Mouse (Mus musculus): ENCODE data around the gene Zfp36. TPM values are rescaled to one million over a fixed set of nuclear protein-coding genes. Genes with fewer than 3 reads are reported as not detected.

Zfp36 gene
- polyA plus RNA-seq, 1 experiment from 2014 or later: 5.1 TPM

- H3K4me1 ChIP-seq (ENCODE audit: control insufficient read depth, insufficient read depth, low read length): peaks cover 8% of the 10 kb centered on the region
- ATAC-seq (ENCODE audit: insufficient read depth, low FRiP score, low TSS enrichment) (no peak), DNase-seq (ENCODE audit: low spot score) (no peak)
- H3K27me3 ChIP-seq (ENCODE audit: control insufficient read depth, insufficient read depth, low read length): no peaks in the 10 kb centered on the region
- no peak overlapping the region for H3K4me3 ChIP-seq (ENCODE audit: low read depth, low read length)
- no peak overlapping the region for H3K9ac ChIP-seq (ENCODE audit: low read length)
- H3K27ac ChIP-seq (ENCODE audit: low read depth, low read length): no peak overlapping the region
- no peaks in the 10 kb centered on the region for H3K9me3 ChIP-seq (ENCODE audit: control insufficient read depth, low read length)
- no peak overlapping the region for H3K4me2 ChIP-seq (ENCODE audit: low read depth)
- peaks cover 14% of the 10 kb centered on the region for H3K36me3 ChIP-seq (ENCODE audit: control insufficient read depth, insufficient read depth, low read length)
- 89% methylated on average over 3 of the region's 3 CpGs for WGBS
Measured at GRCm38 (mm10) chr7:28354113-28354581, 25.9 kb downstream of the Zfp36 start.

- H3K4me2 ChIP-seq (ENCODE audit: low read depth): no peak overlapping the region
- H3K4me3 ChIP-seq (ENCODE audit: low read depth, low read length): no peak overlapping the region
- peaks cover 8% of the 10 kb centered on the region for H3K4me1 ChIP-seq (ENCODE audit: control insufficient read depth, insufficient read depth, low read length)
- DNase-seq (ENCODE audit: low spot score): no peak
- H3K36me3 ChIP-seq (ENCODE audit: control insufficient read depth, insufficient read depth, low read length): peaks cover 14% of the 10 kb centered on the region
- no peak for ATAC-seq (ENCODE audit: insufficient read depth, low FRiP score, low TSS enrichment)
- 96% methylated on average over 2 of the region's 2 CpGs for WGBS
- H3K9me3 ChIP-seq (ENCODE audit: control insufficient read depth, low read length): no peaks in the 10 kb centered on the region
- H3K9ac ChIP-seq (ENCODE audit: low read length): no peak overlapping the region
- no peak overlapping the region for H3K27ac ChIP-seq (ENCODE audit: low read depth, low read length)
- H3K27me3 ChIP-seq (ENCODE audit: control insufficient read depth, insufficient read depth, low read length): no peaks in the 10 kb centered on the region
Measured at GRCm38 (mm10) chr7:28353267-28353666, 26.8 kb downstream of the Zfp36 start.

- peak overlapping the region; percentile 93 for H3K4me2 ChIP-seq (ENCODE audit: low read depth)
Measured at GRCm38 (mm10) chr7:28351676-28352191, 28.3 kb downstream of the Zfp36 start.

GRCm38 (mm10) chr7:28350155-28350883, 29.7 kb downstream of the Zfp36 start, which contains the start of gene Rps16:
TSS of gene Rps16 (plus strand) at chr7:28350652.
- Histone ChIP-seq H3K9ac (ENCODE audit: low read length) (peak within 1 kb of the TSS; percentile 95), H3K27ac (ENCODE audit: low read depth, low read length) (peak within 1 kb of the TSS; percentile 64), H3K36me3 (ENCODE audit: control insufficient read depth, insufficient read depth, low read length) (peaks cover 14% of the 10 kb centered on the region), H3K27me3 (ENCODE audit: control insufficient read depth, insufficient read depth, low read length) (no peaks in the 10 kb centered on the region), H3K4me1 (ENCODE audit: control insufficient read depth, insufficient read depth, low read length) (peaks cover 8% of the 10 kb centered on the region), H3K4me3 (ENCODE audit: low read depth, low read length) (peak within 1 kb of the TSS; percentile 89), H3K9me3 (ENCODE audit: control insufficient read depth, low read length) (no peaks in the 10 kb centered on the region), H3K4me2 (ENCODE audit: low read depth) (peak within 1 kb of the TSS; percentile 93)
- DNase-seq (ENCODE audit: low spot score) (peak; percentile 98), ATAC-seq (ENCODE audit: insufficient read depth, low FRiP score, low TSS enrichment) (peak; percentile 92)
- under 1% methylated on average over 50 of the region's 50 CpGs for WGBS

More at GRCm38 (mm10) chr7:28351676-28352191, 28.3 kb downstream of the Zfp36 start:
- 53% methylated on average over 4 of the region's 4 CpGs for WGBS
- Histone ChIP-seq H3K9me3 (ENCODE audit: control insufficient read depth, low read length) (no peaks in the 10 kb centered on the region), H3K27ac (ENCODE audit: low read depth, low read length) (no peak overlapping the region), H3K27me3 (ENCODE audit: control insufficient read depth, insufficient read depth, low read length) (no peaks in the 10 kb centered on the region), H3K36me3 (ENCODE audit: control insufficient read depth, insufficient read depth, low read length) (peaks cover 14% of the 10 kb centered on the region), H3K9ac (ENCODE audit: low read length) (peak overlapping the region; percentile 95), H3K4me3 (ENCODE audit: low read depth, low read length) (peak overlapping the region; percentile 89), H3K4me1 (ENCODE audit: control insufficient read depth, insufficient read depth, low read length) (peaks cover 8% of the 10 kb centered on the region)
- ATAC-seq (ENCODE audit: insufficient read depth, low FRiP score, low TSS enrichment) (no peak), DNase-seq (ENCODE audit: low spot score) (no peak)

DNA sequence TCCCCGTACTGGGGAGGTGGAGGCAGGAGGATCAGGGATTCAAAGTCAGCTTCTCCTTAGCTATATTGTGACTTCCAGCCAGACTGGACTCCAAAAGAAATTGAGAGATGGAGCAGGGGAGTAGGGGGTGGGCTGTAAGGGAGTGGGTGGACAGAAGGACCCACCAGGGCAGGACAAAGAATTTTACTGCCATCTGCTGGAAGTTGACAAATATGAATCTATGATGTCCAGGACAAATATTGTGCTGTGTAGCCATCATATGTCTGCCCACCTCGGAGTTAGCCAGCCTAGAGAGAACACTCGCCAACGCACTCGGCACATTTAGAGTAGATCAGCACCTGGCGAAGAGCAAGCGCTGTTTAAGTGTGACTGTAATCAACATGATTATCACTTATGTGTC, 31.5 kb downstream of the Zfp36 start:
- ATAC-seq (ENCODE audit: insufficient read depth, low FRiP score, low TSS enrichment) (no peak), DNase-seq (ENCODE audit: low spot score) (no peak)
- no peaks in the 10 kb centered on the region for H3K27me3 ChIP-seq (ENCODE audit: control insufficient read depth, insufficient read depth, low read length)
- H3K36me3 ChIP-seq (ENCODE audit: control insufficient read depth, insufficient read depth, low read length): peaks cover 7% of the 10 kb centered on the region
- WGBS: 90% methylated on average over 7 of the region's 7 CpGs
- no peak overlapping the region for H3K4me3 ChIP-seq (ENCODE audit: low read depth, low read length)
- no peak overlapping the region for H3K4me2 ChIP-seq (ENCODE audit: low read depth)
- no peak overlapping the region for H3K9ac ChIP-seq (ENCODE audit: low read length)
- H3K9me3 ChIP-seq (ENCODE audit: control insufficient read depth, low read length): no peaks in the 10 kb centered on the region
- no peak overlapping the region for H3K27ac ChIP-seq (ENCODE audit: low read depth, low read length)
- H3K4me1 ChIP-seq (ENCODE audit: control insufficient read depth, insufficient read depth, low read length): peaks cover 8% of the 10 kb centered on the region

GRCm38 (mm10) chr7:28347746-28348145, 32.3 kb downstream of the Zfp36 start:
- Histone ChIP-seq H3K4me1 (ENCODE audit: control insufficient read depth, insufficient read depth, low read length) (peaks cover 8% of the 10 kb centered on the region), H3K4me3 (ENCODE audit: low read depth, low read length) (no peak overlapping the region), H3K27me3 (ENCODE audit: control insufficient read depth, insufficient read depth, low read length) (no peaks in the 10 kb centered on the region), H3K27ac (ENCODE audit: low read depth, low read length) (no peak overlapping the region), H3K36me3 (ENCODE audit: control insufficient read depth, insufficient read depth, low read length) (peaks cover 4% of the 10 kb centered on the region; the same call in 1 of the 2 replicates), H3K9ac (ENCODE audit: low read length) (no peak overlapping the region), H3K4me2 (ENCODE audit: low read depth) (no peak overlapping the region), H3K9me3 (ENCODE audit: control insufficient read depth, low read length) (no peaks in the 10 kb centered on the region)
- WGBS: 81% methylated on average over 3 of the region's 3 CpGs
- DNase-seq (ENCODE audit: low spot score) (no peak), ATAC-seq (ENCODE audit: insufficient read depth, low FRiP score, low TSS enrichment) (no peak)

GRCm38 (mm10) chr7:28344637-28345036, 35.4 kb downstream of the Zfp36 start:
- DNase-seq (ENCODE audit: low spot score): peak; percentile 76
- Histone ChIP-seq H3K9ac (ENCODE audit: low read length) (no peak overlapping the region), H3K36me3 (ENCODE audit: control insufficient read depth, insufficient read depth, low read length) (no peaks in the 10 kb centered on the region), H3K27me3 (ENCODE audit: control insufficient read depth, insufficient read depth, low read length) (no peaks in the 10 kb centered on the region), H3K4me1 (ENCODE audit: control insufficient read depth, insufficient read depth, low read length) (no peaks in the 10 kb centered on the region), H3K4me3 (ENCODE audit: low read depth, low read length) (no peak overlapping the region), H3K4me2 (ENCODE audit: low read depth) (no peak overlapping the region), H3K9me3 (ENCODE audit: control insufficient read depth, low read length) (no peaks in the 10 kb centered on the region), H3K27ac (ENCODE audit: low read depth, low read length) (no peak overlapping the region)
- 15% methylated on average over 4 of the region's 4 CpGs for WGBS
- no peak for ATAC-seq (ENCODE audit: insufficient read depth, low FRiP score, low TSS enrichment)

- no peak overlapping the region for H3K27ac ChIP-seq (ENCODE audit: low read depth, low read length)
- WGBS: 21% methylated on average over 7 of the region's 7 CpGs
- no peaks in the 10 kb centered on the region for H3K36me3 ChIP-seq (ENCODE audit: control insufficient read depth, insufficient read depth, low read length)
- no peak overlapping the region for H3K4me3 ChIP-seq (ENCODE audit: low read depth, low read length)
- no peak overlapping the region for H3K9ac ChIP-seq (ENCODE audit: low read length)
- no peak for DNase-seq (ENCODE audit: low spot score)
- no peaks in the 10 kb centered on the region for H3K27me3 ChIP-seq (ENCODE audit: control insufficient read depth, insufficient read depth, low read length)
- H3K4me2 ChIP-seq (ENCODE audit: low read depth): no peak overlapping the region
- ATAC-seq (ENCODE audit: insufficient read depth, low FRiP score, low TSS enrichment): no peak
- H3K4me1 ChIP-seq (ENCODE audit: control insufficient read depth, insufficient read depth, low read length): 0 out of 2 replicates have a peak, but pooled peaks cover 6% of the 10 kb centered on the region
- H3K9me3 ChIP-seq (ENCODE audit: control insufficient read depth, low read length): no peaks in the 10 kb centered on the region
Measured at GRCm38 (mm10) chr7:28341381-28341780, 38.7 kb downstream of the Zfp36 start.
